Mouse (Mus musculus): ENCODE results near the gene Tcam1. TPM values are rescaled to one million over a fixed set of nuclear protein-coding genes. Genes with fewer than 3 reads are reported as not detected.

Gene Tcam1
- total and polyA plus RNA-seq, 3 experiments: 0.10 TPM; not detected in 2

GRCm38 (mm10) chr11:106271131-106271793, 5.2 kb upstream of the Tcam1 start:
- Histone ChIP-seq H3K9ac (ENCODE audit: low read depth, low read length) (peak overlapping the region; percentile 50), H3K4me3 (peak overlapping the region; percentile 94), H3K79me2 (replicated peaks; ENCODE audit: control insufficient read depth, insufficient read depth, low read length) (peaks cover 1% of the 10 kb centered on the region), H3K27me3 (ENCODE audit: control insufficient read depth, insufficient read depth, low read length) (no peaks in the 10 kb centered on the region), H3K36me3 (ENCODE audit: control insufficient read depth, insufficient read depth, low read length) (peaks cover 8% of the 10 kb centered on the region; the same call in 1 of the 2 replicates), H3K27ac (peak overlapping the region; percentile 97), H3K4me1 (ENCODE audit: control insufficient read depth, insufficient read depth, low read length) (peaks cover 24% of the 10 kb centered on the region)
- intact Hi-C loops (cut with DNase I): loop anchor here (2.0 to 10.0 kb wide), 3 partner anchors 14 to 514 kb away; partner anchors contain the start of genes Cep95, Ddx5, Ftsj3 and Psmc5
- 0 out of 2 replicates have a peak, but pooled peaks have one; percentile 4 for TF ChIP-seq CTCF (IDR thresholded peaks at IDR 0.05)
- TF ChIP-seq POLR2A (IDR thresholded peaks at IDR 0.05; ENCODE audit: insufficient read depth, low read depth, low read length): no peak
- DNase-seq: peak in 1 of 2 experiments; percentile 44
- WGBS: 20% methylated on average over 5 of the region's 5 CpGs

GRCm38 (mm10) chr11:106271794-106272643, 4.5 kb upstream of the Tcam1 start:
- H3K27ac ChIP-seq: peak overlapping the region; percentile 97
- peak in 1 of 2 experiments; percentile 33 for DNase-seq
- peaks cover 8% of the 10 kb centered on the region; the same call in 1 of the 2 replicates for H3K36me3 ChIP-seq (ENCODE audit: control insufficient read depth, insufficient read depth, low read length)
- TF ChIP-seq POLR2A (IDR thresholded peaks at IDR 0.05; ENCODE audit: insufficient read depth, low read depth, low read length): no peak
- TF ChIP-seq CTCF (IDR thresholded peaks at IDR 0.05): 0 out of 2 replicates have a peak, but pooled peaks have one; percentile 2
- peak overlapping the region; percentile 98 for H3K9ac ChIP-seq (ENCODE audit: low read depth, low read length)
- peaks cover 27% of the 10 kb centered on the region for H3K4me1 ChIP-seq (ENCODE audit: control insufficient read depth, insufficient read depth, low read length)
- WGBS: 1% methylated on average over 41 of the region's 41 CpGs
- intact Hi-C loops (cut with DNase I): loop anchor here (2.0 to 10.0 kb wide), 4 partner anchors 15 to 513 kb away; partner anchors contain the start of genes Ccdc47, Cep95, Ddx42 and Ddx5
- peak overlapping the region; percentile 94 for H3K4me3 ChIP-seq
- peaks cover 1% of the 10 kb centered on the region for H3K79me2 ChIP-seq (replicated peaks; ENCODE audit: control insufficient read depth, insufficient read depth, low read length)
- H3K27me3 ChIP-seq (ENCODE audit: control insufficient read depth, insufficient read depth, low read length): no peaks in the 10 kb centered on the region

GRCm38 (mm10) chr11:106272644-106273310, 3.7 kb upstream of the Tcam1 start, which contains the start of gene Smarcd2:
Gene Smarcd2 (minus strand): TSS chr11:106272972.
- TF ChIP-seq POLR2A (IDR thresholded peaks at IDR 0.05; ENCODE audit: insufficient read depth, low read depth, low read length) (peak; percentile 91), EP300 (IDR thresholded peaks at IDR 0.05; ENCODE audit: insufficient read depth, low read depth, low read length) (0 out of 2 replicates have a peak, but pooled peaks have one; percentile 31), CTCF (IDR thresholded peaks at IDR 0.05) (no peak)
- Histone ChIP-seq H3K27ac (peak within 1 kb of the TSS; percentile 97), H3K36me3 (ENCODE audit: control insufficient read depth, insufficient read depth, low read length) (peaks cover 8% of the 10 kb centered on the region; the same call in 1 of the 2 replicates), H3K79me2 (replicated peaks; ENCODE audit: control insufficient read depth, insufficient read depth, low read length) (no peaks in the 10 kb centered on the region; the same call in 1 of the 2 replicates), H3K9ac (ENCODE audit: low read depth, low read length) (peak within 1 kb of the TSS; percentile 98), H3K4me1 (ENCODE audit: control insufficient read depth, insufficient read depth, low read length) (peaks cover 24% of the 10 kb centered on the region), H3K27me3 (ENCODE audit: control insufficient read depth, insufficient read depth, low read length) (no peaks in the 10 kb centered on the region), H3K4me3 (peak within 1 kb of the TSS; percentile 94)
- under 1% methylated on average over 72 of the region's 72 CpGs for WGBS
- intact Hi-C loops (cut with DNase I): loop anchor here (2.0 to 10.0 kb wide), 3 partner anchors 56 to 512 kb away; partner anchors contain the start of genes Ccdc47, Cep95, Ddx42 and Ddx5
- peak; percentile 99 to 100 for DNase-seq

- no peak for DNase-seq
- 10% methylated on average over 16 of the region's 16 CpGs for WGBS
- peaks cover 8% of the 10 kb centered on the region; the same call in 1 of the 2 replicates for H3K36me3 ChIP-seq (ENCODE audit: control insufficient read depth, insufficient read depth, low read length)
- TF ChIP-seq CTCF (IDR thresholded peaks at IDR 0.05) (no peak), POLR2A (IDR thresholded peaks at IDR 0.05; ENCODE audit: insufficient read depth, low read depth, low read length) (no peak), EP300 (IDR thresholded peaks at IDR 0.05; ENCODE audit: insufficient read depth, low read depth, low read length) (no peak)
- intact Hi-C loops (cut with DNase I): loop anchor here (2.0 to 10.0 kb wide), 3 partner anchors 56 to 512 kb away; partner anchors contain the start of genes Ccdc47, Cep95, Ddx42 and Ddx5
- no peaks in the 10 kb centered on the region for H3K27me3 ChIP-seq (ENCODE audit: control insufficient read depth, insufficient read depth, low read length)
- H3K27ac ChIP-seq: peak overlapping the region; percentile 87
- peak overlapping the region; percentile 74 for H3K9ac ChIP-seq (ENCODE audit: low read depth, low read length)
- no peaks in the 10 kb centered on the region; the same call in 1 of the 2 replicates for H3K79me2 ChIP-seq (replicated peaks; ENCODE audit: control insufficient read depth, insufficient read depth, low read length)
- peaks cover 20% of the 10 kb centered on the region for H3K4me1 ChIP-seq (ENCODE audit: control insufficient read depth, insufficient read depth, low read length)
- H3K4me3 ChIP-seq: peak overlapping the region; percentile 94
These were observed 3.2 kb upstream of the Tcam1 start for GRCm38 (mm10) chr11:106273311-106273684.

GRCm38 (mm10) chr11:106273811-106274210, 2.7 kb upstream of the Tcam1 start:
- Histone ChIP-seq H3K79me2 (replicated peaks; ENCODE audit: control insufficient read depth, insufficient read depth, low read length) (no peaks in the 10 kb centered on the region; the same call in 1 of the 2 replicates), H3K4me3 (no peak overlapping the region), H3K9ac (ENCODE audit: low read depth, low read length) (no peak overlapping the region), H3K4me1 (ENCODE audit: control insufficient read depth, insufficient read depth, low read length) (peaks cover 16% of the 10 kb centered on the region), H3K27me3 (ENCODE audit: control insufficient read depth, insufficient read depth, low read length) (no peaks in the 10 kb centered on the region), H3K36me3 (ENCODE audit: control insufficient read depth, insufficient read depth, low read length) (peaks cover 6% of the 10 kb centered on the region; the same call in 1 of the 2 replicates), H3K27ac (no peak overlapping the region)
- WGBS: 96% methylated on average over 6 of the region's 6 CpGs
- TF ChIP-seq CTCF (IDR thresholded peaks at IDR 0.05) (no peak), EP300 (IDR thresholded peaks at IDR 0.05; ENCODE audit: insufficient read depth, low read depth, low read length) (no peak), POLR2A (IDR thresholded peaks at IDR 0.05; ENCODE audit: insufficient read depth, low read depth, low read length) (no peak)
- intact Hi-C loops (cut with DNase I): loop anchor here (2.0 to 10.0 kb wide), 3 partner anchors 57 to 511 kb away; partner anchors contain the start of genes Ccdc47, Cep95, Ddx42 and Ddx5
- no peak for DNase-seq
